In the genomic region with DNA sequence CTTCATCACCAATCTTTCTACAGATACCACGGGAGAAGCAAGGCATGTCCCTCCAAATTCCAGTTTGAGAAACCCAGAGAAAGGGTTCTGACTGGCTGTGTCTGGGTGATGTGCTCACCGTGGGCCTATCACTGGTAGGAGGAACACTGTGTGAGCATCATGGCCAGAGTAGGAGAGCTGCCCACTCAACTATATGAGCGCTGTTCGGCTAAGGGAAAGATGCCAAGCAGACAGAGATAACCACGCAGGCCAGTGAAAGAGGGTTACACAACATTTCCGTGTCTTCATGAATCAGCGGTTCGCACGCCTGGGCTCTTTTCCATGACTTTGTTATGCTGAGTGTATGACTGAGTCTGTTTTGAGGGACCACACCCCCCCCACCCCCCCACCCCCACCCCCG, we compare ENCODE assay signal across 10 mouse cellular contexts.
A peak's percentile ranks its signal among the peaks of the same experiment; 100 is the strongest.
DNase-seq lines count a peak whose midpoint lies in the region; ATAC-seq and TF ChIP-seq lines count a peak whose summit lies in the region.
"Had no signal": no experiment of that assay in that cellular context is flagged by ENCODE, and none has a peak within 500 bp of the region (broad histone marks: within the 10 kb centered on the region; RNA-seq: fewer than 3 reads in every experiment).

No protein-coding gene starts in this region.

- peak; percentile 22 for DNase-seq in gastrocnemius, adult 18-20 months (ENCODE audit: low spot score)
- no peak for DNase-seq in gastrocnemius, adult 8-10 months (ENCODE audit: low spot score in 2 of 2)
- DNase-seq in left cerebral cortex, postnatal 36 days (ENCODE audit: low spot score in 2 of 2): peak; percentile 77 to 79
- no peak for DNase-seq in liver, postnatal 0 days
- DNase-seq in hindbrain, embryonic 10.5 days (ENCODE audit: low spot score): no peak
- DNase-seq in hindbrain, embryonic 11.5 days (ENCODE audit: low spot score): no peak
- DNase-seq: liver, embryonic 13.5 days had no signal

- no peak for TF ChIP-seq CTCF in C2C12 (IDR thresholded peaks at IDR 0.05; ENCODE audit: control insufficient read depth, insufficient read depth, insufficient read length)
- TF ChIP-seq CTCF in liver, postnatal 0 days (IDR thresholded peaks at IDR 0.05; ENCODE audit: low read depth): no peak

- no peak overlapping the region for H3K4me2 ChIP-seq in heart, embryonic 14.5 days (ENCODE audit: low read length)
- no peak overlapping the region for H3K4me2 ChIP-seq in liver, postnatal 0 days (ENCODE audit: low read depth, low read length)
- no peak overlapping the region for H3K4me2 ChIP-seq in hindbrain, embryonic 11.5 days (replicated peaks; ENCODE audit: low read depth, low read length)
- H3K4me2 ChIP-seq: forebrain, embryonic 13.5 days; liver, embryonic 13.5 days had no signal

- H3K79me2 ChIP-seq in C2C12 (ENCODE audit: control insufficient read depth, insufficient read depth): no peaks in the 10 kb centered on the region

- H3K36me3 ChIP-seq in C2C12 (ENCODE audit: control insufficient read depth, insufficient read depth): no peaks in the 10 kb centered on the region
- no peaks in the 10 kb centered on the region for H3K36me3 ChIP-seq in heart, embryonic 14.5 days (ENCODE audit: control insufficient read depth, insufficient read depth, low read length)
- H3K36me3 ChIP-seq in liver, postnatal 0 days (replicated peaks; ENCODE audit: insufficient read depth, low read length): no peaks in the 10 kb centered on the region
- no peaks in the 10 kb centered on the region for H3K36me3 ChIP-seq in hindbrain, embryonic 10.5 days
- H3K36me3 ChIP-seq in hindbrain, embryonic 11.5 days (ENCODE audit: control insufficient read depth, insufficient read depth, low read length): no peaks in the 10 kb centered on the region
- H3K36me3 ChIP-seq: liver, embryonic 13.5 days had no signal

- H3K4me1 ChIP-seq in heart, embryonic 14.5 days (ENCODE audit: control insufficient read depth in 2 of 2, insufficient read depth in 2 of 2, low read length in 2 of 2): peaks cover 0 to 1% of the 10 kb centered on the region in 2 experiments; a peak in 2 of 4 replicates
- H3K4me1 ChIP-seq in liver, postnatal 0 days (ENCODE audit: insufficient read depth): no peaks in the 10 kb centered on the region; the same call in 1 of the 2 replicates
- H3K4me1 ChIP-seq in hindbrain, embryonic 10.5 days (replicated peaks): no peaks in the 10 kb centered on the region
- H3K4me1 ChIP-seq in hindbrain, embryonic 11.5 days (replicated peaks; ENCODE audit: control insufficient read depth, insufficient read depth, low read length): no peaks in the 10 kb centered on the region
- H3K4me1 ChIP-seq: forebrain, embryonic 13.5 days had no signal

- H3K27me3 ChIP-seq in C2C12 (ENCODE audit: control insufficient read depth, insufficient read depth, insufficient read length): no peaks in the 10 kb centered on the region
- no peaks in the 10 kb centered on the region for H3K27me3 ChIP-seq in heart, embryonic 14.5 days (ENCODE audit: control insufficient read depth, insufficient read depth, low read length)
- no peaks in the 10 kb centered on the region for H3K27me3 ChIP-seq in liver, postnatal 0 days (ENCODE audit: insufficient read depth, low read length)
- H3K27me3 ChIP-seq in hindbrain, embryonic 10.5 days (ENCODE audit: insufficient read depth, poor library complexity, severe bottlenecking): 0 out of 2 replicates have a peak, but pooled peaks cover 2% of the 10 kb centered on the region
- no peaks in the 10 kb centered on the region for H3K27me3 ChIP-seq in hindbrain, embryonic 11.5 days (ENCODE audit: control insufficient read depth, insufficient read depth, low read length)
- H3K27me3 ChIP-seq: forebrain, embryonic 13.5 days; liver, embryonic 13.5 days had no signal

- TF ChIP-seq EP300 in liver, postnatal 0 days (IDR thresholded peaks at IDR 0.05; ENCODE audit: low read depth): no peak

- H3K9ac ChIP-seq in heart, embryonic 14.5 days (ENCODE audit: low read length): no peak overlapping the region
- H3K9ac ChIP-seq in liver, postnatal 0 days (replicated peaks): no peak overlapping the region
- no peak overlapping the region for H3K9ac ChIP-seq in hindbrain, embryonic 11.5 days (ENCODE audit: low read depth, low read length)
- H3K9ac ChIP-seq: forebrain, embryonic 13.5 days; liver, embryonic 13.5 days had no signal

- H3K4me3 ChIP-seq in C2C12 (ENCODE audit: insufficient read depth, poor library complexity, severe bottlenecking): no peak overlapping the region
- H3K4me3 ChIP-seq in heart, embryonic 14.5 days (ENCODE audit: control insufficient read depth in 1 of 2, insufficient read depth in 1 of 2, low read depth in 1 of 2, low read length in 2 of 2): no peak overlapping the region
- no peak overlapping the region for H3K4me3 ChIP-seq in liver, postnatal 0 days (ENCODE audit: low read depth, low read length)
- no peak overlapping the region for H3K4me3 ChIP-seq in hindbrain, embryonic 10.5 days
- no peak overlapping the region for H3K4me3 ChIP-seq in hindbrain, embryonic 11.5 days (ENCODE audit: low read depth, low read length)
- H3K4me3 ChIP-seq: forebrain, embryonic 13.5 days; liver, embryonic 13.5 days had no signal

- H3K9me3 ChIP-seq in heart, embryonic 14.5 days (ENCODE audit: control insufficient read depth, low read length): no peaks in the 10 kb centered on the region
- H3K9me3 ChIP-seq in liver, postnatal 0 days (ENCODE audit: low read length): no peaks in the 10 kb centered on the region
- H3K9me3 ChIP-seq in hindbrain, embryonic 10.5 days: no peaks in the 10 kb centered on the region
- H3K9me3 ChIP-seq in hindbrain, embryonic 11.5 days (ENCODE audit: control insufficient read depth, low read length): no peaks in the 10 kb centered on the region
- H3K9me3 ChIP-seq: forebrain, embryonic 13.5 days; liver, embryonic 13.5 days had no signal

- 56% methylated on average over 10 of the region's 10 CpGs for WGBS in heart, embryonic 14.5 days
- 59% methylated on average over 10 of the region's 10 CpGs for WGBS in liver, postnatal 0 days (ENCODE audit: insufficient replicate concordance)
- 93% methylated on average over 10 of the region's 10 CpGs for WGBS in hindbrain, embryonic 10.5 days
- WGBS in hindbrain, embryonic 11.5 days: 90% methylated on average over 10 of the region's 10 CpGs

- ATAC-seq in heart, embryonic 14.5 days (ENCODE audit: insufficient number of reproducible peaks, insufficient read depth, low FRiP score, low read depth): peak; percentile 68
- ATAC-seq in liver, postnatal 0 days: no peak
- no peak for ATAC-seq in hindbrain, embryonic 11.5 days (ENCODE audit: low FRiP score)
- ATAC-seq: forebrain, embryonic 13.5 days had no signal

- H3K27ac ChIP-seq in heart, embryonic 14.5 days (replicated peaks in 1 of 2; ENCODE audit: control insufficient read depth in 1 of 2, insufficient read depth in 1 of 2, low read depth in 2 of 2, low read length in 2 of 2): peak overlapping the region; percentile 8 to 15; a peak in 1 of 4 replicates
- H3K27ac ChIP-seq in liver, postnatal 0 days (ENCODE audit: low read depth): no peak overlapping the region
- H3K27ac ChIP-seq in hindbrain, embryonic 10.5 days: no peak overlapping the region
- H3K27ac ChIP-seq in hindbrain, embryonic 11.5 days (ENCODE audit: low read depth, low read length): no peak overlapping the region
- H3K27ac ChIP-seq: forebrain, embryonic 13.5 days; liver, embryonic 13.5 days had no signal

- intact Hi-C loops in left cerebral cortex, postnatal 36 days (cut with DNase I): no loop called here

- no peak overlapping the region for H3ac ChIP-seq in C2C12 (ENCODE audit: control insufficient read depth, insufficient read length, low read depth)

- no peaks in the 10 kb centered on the region for H3K79me3 ChIP-seq in C2C12 (ENCODE audit: low read depth)

TF ChIP-seq in C2C12, 6 proteins besides CTCF, POLR2A, EP300 and RAD21:
- TF ChIP-seq MYOD1 (IDR thresholded peaks at IDR 0.05; ENCODE audit: control insufficient read depth, insufficient read length, low read depth) (no peak), MYOG (IDR thresholded peaks at IDR 0.05; ENCODE audit: control insufficient read depth, extremely low read depth, insufficient read length) (no peak), MAX (IDR thresholded peaks at IDR 0.05) (no peak), USF1 (IDR thresholded peaks at IDR 0.05; ENCODE audit: low read depth) (no peak), CEBPB (IDR thresholded peaks at IDR 0.05; ENCODE audit: low read depth) (peak; percentile 46)

Comparison
In these comparisons a context has a peak if more than half of its experiments do, and no peak if none do; other contexts are left out.
1. DNase-seq: peak in gastrocnemius, adult 18-20 months (single experiment) and left cerebral cortex, postnatal 36 days (2 of 2); none in gastrocnemius, adult 8-10 months (0 of 2), liver, postnatal 0 days (single experiment), hindbrain, embryonic 10.5 days (single experiment) and hindbrain, embryonic 11.5 days (single experiment).
2. H3K27ac ChIP-seq: peak in heart, embryonic 14.5 days (2 of 2); none in liver, postnatal 0 days (single experiment), hindbrain, embryonic 10.5 days (single experiment) and hindbrain, embryonic 11.5 days (single experiment).